Mouse (Mus musculus): ENCODE measurements around the gene Arl2bp.

- TF ChIP-seq POLR2AphosphoS5 (IDR thresholded peaks at IDR 0.05; ENCODE audit: insufficient replicate concordance, low read depth, low read length) = no peak
- TF ChIP-seq CTCF (IDR thresholded peaks at IDR 0.05; ENCODE audit: low read depth, low read length) = no peak
- no peak for TF ChIP-seq TAL1 (conservative IDR thresholded peaks at IDR 0.05; ENCODE audit: low read depth, low read length)
- TF ChIP-seq GATA2 (IDR thresholded peaks at IDR 0.05; ENCODE audit: borderline replicate concordance, low read depth, low read length) = no peak
- TF ChIP-seq GATA1 (IDR thresholded peaks at IDR 0.05; ENCODE audit: borderline replicate concordance, low read length) = no peak
These were observed 17.9 kb downstream of the Arl2bp start for GRCm38 (mm10) chr8:94684287-94684686.

Data from G1E (cell line).